Mouse (Mus musculus) CH12.LX (cell line): ENCODE measurements around the gene 3110009E18Rik.

ENCODE experiments used
- BHLHE40 ChIP-seq: IDR thresholded peaks from 2 replicates; pipeline ENCODE4 v1.6.1; 2011; ENCODE audit warnings: mild to moderate bottlenecking, low read depth, low read length, improper control_type of control experiment
- CTCF ChIP-seq, 2 experiments: IDR thresholded peaks in 1 of 2; conservative IDR thresholded peaks in 1 of 2; 2 replicates each; pipeline ENCODE4 v1.5.1; 2011 to 2012; ENCODE audit warnings: low read depth in 2 of 2, low read length in 2 of 2, improper control_type of control experiment in 1 of 2, inconsistent platforms in 1 of 2, mild to moderate bottlenecking in 1 of 2, moderate library complexity in 1 of 2
- E2F4 ChIP-seq: IDR thresholded peaks from 2 replicates; pipeline ENCODE4 v1.6.1; 2011; ENCODE audit warnings: low read depth, low read length, improper control_type of control experiment; ENCODE audit not compliant: insufficient replicate concordance
- ETS1 ChIP-seq: conservative IDR thresholded peaks from 2 replicates; pipeline ENCODE4 v1.6.1; 2012; ENCODE audit warnings: low read depth, mild to moderate bottlenecking, inconsistent platforms, low read length, improper control_type of control experiment, moderate library complexity
- JUN ChIP-seq: IDR thresholded peaks from 2 replicates; pipeline ENCODE4 v1.6.1; 2011; ENCODE audit warnings: low read depth, mild to moderate bottlenecking, low read length, improper control_type of control experiment, moderate library complexity; ENCODE audit not compliant: insufficient read depth
- JUND ChIP-seq: conservative IDR thresholded peaks from 2 replicates; pipeline ENCODE4 v1.6.1; 2011; ENCODE audit warnings: low read depth, low read length, improper control_type of control experiment
- KAT2A ChIP-seq: IDR thresholded peaks from 2 replicates; pipeline ENCODE4 v1.6.1; 2012; ENCODE audit warnings: low read length, improper control_type of control experiment, inconsistent platforms; ENCODE audit not compliant: insufficient replicate concordance
- POLR2A ChIP-seq: IDR thresholded peaks from 2 replicates; pipeline ENCODE4 v1.6.1; 2011; ENCODE audit warnings: low read depth, mild to moderate bottlenecking, improper control_type of control experiment, low read length
- POLR2AphosphoS2 ChIP-seq: IDR thresholded peaks from 2 replicates; pipeline ENCODE4 v1.6.1; 2011; ENCODE audit warnings: low read depth, low read length, improper control_type of control experiment
- RCOR1 ChIP-seq: conservative IDR thresholded peaks from 2 replicates; pipeline ENCODE4 v1.6.1; 2012; ENCODE audit warnings: low read depth, mild to moderate bottlenecking, inconsistent platforms, low read length, improper control_type of control experiment
- UBTF ChIP-seq: IDR thresholded peaks from 2 replicates; pipeline ENCODE4 v1.6.1; 2012; ENCODE audit warnings: low read depth, mild to moderate bottlenecking, inconsistent platforms, low read length, improper control_type of control experiment, moderate library complexity
- USF1 ChIP-seq: IDR thresholded peaks from 2 replicates; pipeline ENCODE4 v1.6.1; 2014; ENCODE audit warnings: low read depth, mild to moderate bottlenecking, inconsistent platforms, low read length, improper control_type of control experiment
- ZC3H11A ChIP-seq: IDR thresholded peaks from 2 replicates; pipeline ENCODE4 v1.6.1; 2012; ENCODE audit warnings: low read depth, mild to moderate bottlenecking, inconsistent platforms, low read length, improper control_type of control experiment

DNA sequence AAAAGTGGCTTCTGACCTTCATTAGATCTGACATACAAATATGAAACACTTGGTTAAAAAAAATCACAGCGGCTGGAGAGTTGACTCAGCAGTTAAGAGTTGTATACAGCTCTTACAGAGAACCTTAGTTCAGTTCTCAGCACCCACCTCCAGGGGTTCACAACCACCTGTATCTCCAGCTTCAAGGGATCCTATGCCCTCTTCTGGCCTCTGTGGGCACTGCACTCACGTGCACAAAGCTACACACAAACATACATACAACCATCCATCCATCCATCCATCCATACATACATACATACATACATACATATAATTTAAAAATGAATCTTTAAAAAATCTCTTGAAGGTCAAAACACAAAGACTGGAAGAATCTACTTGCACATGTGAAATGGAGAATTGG, 69.3 kb downstream of the 3110009E18Rik start:
- TF ChIP-seq CTCF (conservative IDR thresholded peaks at IDR 0.05 in 1 of 2, IDR thresholded peaks at IDR 0.05 in 1 of 2; ENCODE audit: low read depth in 2 of 2, low read length in 2 of 2) (no peak), RCOR1 (no peak), BHLHE40 (0 out of 2 replicates have a peak, but pooled peaks have one; percentile 21), ZC3H11A (no peak), USF1 (no peak), JUND (no peak), JUN (no peak), POLR2A (no peak), ETS1 (no peak), KAT2A (no peak), E2F4 (no peak), POLR2AphosphoS2 (no peak), UBTF (no peak)
